Mouse (Mus musculus) brain, embryonic 14.5 days (tissue): Measurements from ENCODE around the gene Hadhb.

ENCODE experiments used
- CTCF ChIP-seq: fragments of 200-500 bp; IDR thresholded peaks from 2 replicates; pipeline ENCODE4 v1.5.1; 2012; ENCODE audit warnings: inconsistent platforms, mild to moderate bottlenecking, moderate library complexity, borderline replicate concordance; ENCODE audit not compliant: insufficient read depth, insufficient read length; ENCODE audit errors: extremely low read depth
- POLR2A ChIP-seq: fragments of 200-500 bp; IDR thresholded peaks from 2 replicates; pipeline ENCODE4 v1.6.1; 2012; ENCODE audit warnings: mild to moderate bottlenecking, inconsistent platforms, borderline replicate concordance; ENCODE audit not compliant: poor library complexity, insufficient read depth, insufficient read length, severe bottlenecking; ENCODE audit errors: extremely low read depth

GRCm38 (mm10) chr5:30161836-30162235, 6.8 kb downstream of the Hadhb start:
- TF ChIP-seq CTCF (no peak), POLR2A (no peak)
